Mouse (Mus musculus) heart, postnatal 0 days (tissue): ENCODE measurements around the gene Ubl3. TPM values are rescaled to one million over a fixed set of nuclear protein-coding genes. Genes with fewer than 3 reads are reported as not detected.

Experiments
- ATAC-seq: fragments of 200-750 bp; cut with Nextera tagmentation; 2 replicates; pipeline ENCODE4 v1.8.0; 2017; ENCODE audit warnings: low read depth, moderate number of reproducible peaks, moderate library complexity; ENCODE audit not compliant: insufficient read depth
- DNase-seq: peaks from one replicate; pipeline ENCODE4 v3.0.0-alpha.2; 2016; ENCODE audit warnings: low spot score
- H3K27ac ChIP-seq: fragments of 300-500 bp; sonication (generic); 2 replicates; pipeline ENCODE4 v1.5.1; 2014; ENCODE audit warnings: low read depth, mild to moderate bottlenecking
- H3K27me3 ChIP-seq: fragments of 300-500 bp; sonication (generic); 2 replicates; pipeline ENCODE4 v1.6.1; 2014; ENCODE audit warnings: low read length, mixed read lengths; ENCODE audit not compliant: control insufficient read depth, insufficient read depth
- H3K36me3 ChIP-seq: fragments of 300-500 bp; sonication (generic); replicated peaks from 2 replicates; pipeline ENCODE4 v1.6.1; 2014; ENCODE audit warnings: low read length, mixed read lengths; ENCODE audit not compliant: control insufficient read depth, insufficient read depth
- H3K4me1 ChIP-seq: fragments of 300-500 bp; sonication (generic); 2 replicates; pipeline ENCODE4 v1.6.1; 2014; ENCODE audit warnings: antibody characterized with exemption; ENCODE audit not compliant: control insufficient read depth, insufficient read depth
- H3K4me2 ChIP-seq: fragments of 300-500 bp; sonication (generic); 2 replicates; pipeline ENCODE4 v1.6.1; 2014; ENCODE audit warnings: low read depth, mild to moderate bottlenecking, low read length, moderate library complexity
- H3K4me3 ChIP-seq: fragments of 300-500 bp; sonication (generic); 2 replicates; pipeline ENCODE4 v1.5.1; 2014; ENCODE audit warnings: low read depth, low read length
- H3K9ac ChIP-seq: fragments of 300-500 bp; sonication (generic); replicated peaks from 2 replicates; pipeline ENCODE4 v1.6.1; 2014; ENCODE audit warnings: low read depth, low read length, mixed read lengths
- H3K9me3 ChIP-seq: fragments of 300-500 bp; sonication (generic); replicated peaks from 2 replicates; pipeline ENCODE4 v1.6.1; 2016; ENCODE audit warnings: low read length; ENCODE audit not compliant: control insufficient read depth
- CTCF ChIP-seq: IDR thresholded peaks from 2 replicates; pipeline ENCODE4 v1.5.1; 2016; ENCODE audit warnings: antibody characterized with exemption, control low read depth, low read depth
- EP300 ChIP-seq: IDR thresholded peaks from 2 replicates; pipeline ENCODE4 v1.6.1; 2016; ENCODE audit warnings: antibody characterized with exemption, low read depth
- WGBS: fragments of 180-500 bp; shearing (Covaris S2); extraction: QIAGEN DNeasy Blood & Tissue Kit; methylation state at CpG from one replicate; pipeline ENCODE4 v1.1.7; 2014; 5-methylcytosine and 5-hydroxymethylcytosine counted together
- polyA plus RNA-seq: library from polyadenylated mRNA; unstranded; fragments of >200 nt; fragmentation: Nextera tagmentation; extraction: Ambion mirVana; gene quantifications from 2 replicates; pipeline ENCODE4 v1.2.1, GENCODE M21; 2015
- total RNA-seq: library from RNA; depleted of rRNA; stranded (reverse); fragments of >200 nt; gene quantifications from 2 replicates; pipeline ENCODE4 v1.2.3, GENCODE M21; 2014; ENCODE audit warnings: low replicate concordance

Ubl3 gene
- total and polyA plus RNA-seq, 2 experiments from 2014 or later: 76.8 to 105 TPM

GRCm38 (mm10) chr5:148562235-148562634 lies 9.6 kb upstream of the Ubl3 start:
- no peaks in the 10 kb centered on the region for H3K36me3 ChIP-seq
- no peak overlapping the region for H3K4me2 ChIP-seq
- no peak for TF ChIP-seq EP300
- TF ChIP-seq CTCF: no peak
- peaks cover 11% of the 10 kb centered on the region for H3K4me1 ChIP-seq
- 43% methylated on average over 8 of the region's 8 CpGs for WGBS
- H3K27me3 ChIP-seq: no peaks in the 10 kb centered on the region
- no peaks in the 10 kb centered on the region for H3K9me3 ChIP-seq
- ATAC-seq (no peak), DNase-seq (no peak)
- no peak overlapping the region for H3K4me3 ChIP-seq
- no peak overlapping the region for H3K27ac ChIP-seq
- no peak overlapping the region for H3K9ac ChIP-seq

GRCm38 (mm10) chr5:148559261-148559958 lies 6.8 kb upstream of the Ubl3 start:
- Histone ChIP-seq H3K27ac (no peak overlapping the region), H3K9me3 (no peaks in the 10 kb centered on the region), H3K4me2 (no peak overlapping the region), H3K4me1 (peaks cover 14% of the 10 kb centered on the region), H3K9ac (no peak overlapping the region), H3K4me3 (no peak overlapping the region), H3K36me3 (no peaks in the 10 kb centered on the region), H3K27me3 (no peaks in the 10 kb centered on the region)
- TF ChIP-seq EP300 (no peak), CTCF (no peak)
- DNase-seq (no peak), ATAC-seq (no peak)
- 72% methylated on average over 15 of the region's 15 CpGs for WGBS

DNA sequence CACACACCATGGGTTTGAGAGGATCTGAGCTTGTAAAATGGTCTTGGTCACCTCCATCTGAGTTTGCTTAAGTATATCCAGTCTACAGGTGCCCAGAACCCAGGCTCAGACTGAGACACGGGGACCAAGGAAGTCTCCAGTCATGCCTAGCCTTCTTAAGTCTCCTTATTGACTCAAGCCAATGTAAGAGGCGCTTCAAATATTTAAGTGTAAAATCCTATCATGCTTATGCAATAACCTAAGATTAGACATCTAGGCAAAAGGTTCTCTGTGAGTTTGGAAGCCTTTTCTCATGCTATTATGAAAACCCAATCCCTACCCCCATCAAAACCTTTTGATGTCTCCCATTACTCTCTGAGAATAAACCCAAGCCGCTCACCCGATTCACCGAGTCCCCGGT lies 5.9 kb upstream of the Ubl3 start:
- Histone ChIP-seq H3K27me3 (no peaks in the 10 kb centered on the region), H3K27ac (no peak overlapping the region), H3K9ac (no peak overlapping the region), H3K4me3 (no peak overlapping the region), H3K4me1 (peaks cover 16% of the 10 kb centered on the region), H3K4me2 (no peak overlapping the region), H3K9me3 (no peaks in the 10 kb centered on the region), H3K36me3 (no peaks in the 10 kb centered on the region)
- ATAC-seq (no peak), DNase-seq (no peak)
- TF ChIP-seq EP300 (no peak), CTCF (no peak)
- WGBS: 91% methylated on average over 6 of the region's 6 CpGs

DNA sequence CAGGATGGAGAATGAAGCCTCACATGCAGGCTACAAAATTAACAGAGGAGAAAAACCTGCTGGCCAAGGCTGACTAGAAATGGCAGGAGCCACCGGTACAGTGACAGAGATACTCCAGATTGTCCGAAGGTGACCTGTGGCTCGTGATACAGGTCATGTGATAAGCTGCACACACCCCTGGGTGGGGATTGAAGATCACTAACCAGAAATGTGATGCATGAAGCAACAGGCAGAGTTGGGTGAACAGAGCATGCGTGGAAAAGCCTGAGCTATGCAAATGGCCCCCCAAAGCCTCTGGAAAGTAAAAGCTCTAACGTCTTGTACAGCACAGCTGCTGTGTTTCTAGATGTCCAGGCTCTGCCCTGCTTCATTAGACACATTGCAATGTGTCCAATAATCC lies 3.9 kb upstream of the Ubl3 start:
- no peaks in the 10 kb centered on the region for H3K9me3 ChIP-seq
- WGBS: 61% methylated on average over 5 of the region's 5 CpGs
- no peak for ATAC-seq

GRCm38 (mm10) chr5:148555156-148555555 lies 2.6 kb upstream of the Ubl3 start:
- H3K27ac ChIP-seq: no peak overlapping the region
- H3K4me2 ChIP-seq: no peak overlapping the region
- H3K36me3 ChIP-seq: no peaks in the 10 kb centered on the region
- DNase-seq (no peak), ATAC-seq (no peak)
- H3K27me3 ChIP-seq: no peaks in the 10 kb centered on the region
- TF ChIP-seq EP300: no peak
- no peak for TF ChIP-seq CTCF
- no peak overlapping the region for H3K4me3 ChIP-seq
- no peaks in the 10 kb centered on the region for H3K9me3 ChIP-seq
- WGBS: 86% methylated on average over 10 of the region's 10 CpGs
- no peak overlapping the region for H3K9ac ChIP-seq
- H3K4me1 ChIP-seq: peaks cover 12% of the 10 kb centered on the region; the same call in 1 of the 2 replicates

More for the DNA sequence above, 3.9 kb upstream of the Ubl3 start:
- TF ChIP-seq CTCF (no peak), EP300 (no peak)
- H3K4me2 ChIP-seq: no peak overlapping the region
- DNase-seq: no peak
- no peak overlapping the region for H3K4me3 ChIP-seq
- no peaks in the 10 kb centered on the region for H3K27me3 ChIP-seq
- no peaks in the 10 kb centered on the region for H3K36me3 ChIP-seq
- no peak overlapping the region for H3K27ac ChIP-seq
- no peak overlapping the region for H3K9ac ChIP-seq
- H3K4me1 ChIP-seq: 0 out of 2 replicates have a peak, but pooled peaks cover 8% of the 10 kb centered on the region

- ATAC-seq: no peak
- peak overlapping the region; percentile 27; the same call in 1 of the 2 replicates for H3K9ac ChIP-seq
- H3K27me3 ChIP-seq: no peaks in the 10 kb centered on the region
- H3K4me1 ChIP-seq: peaks cover 16% of the 10 kb centered on the region; the same call in 1 of the 2 replicates
- H3K9me3 ChIP-seq: no peaks in the 10 kb centered on the region
- no peak overlapping the region for H3K27ac ChIP-seq
- no peak overlapping the region; the same call in 1 of the 2 replicates for H3K4me3 ChIP-seq
- no peak for TF ChIP-seq CTCF
- no peak for TF ChIP-seq EP300
- H3K4me2 ChIP-seq: peak overlapping the region; percentile 26; the same call in 1 of the 2 replicates
- WGBS: 3% methylated on average over 16 of the region's 16 CpGs
- no peaks in the 10 kb centered on the region for H3K36me3 ChIP-seq
- no peak for DNase-seq
Measured at GRCm38 (mm10) chr5:148554701-148555100, 2.1 kb upstream of the Ubl3 start.
